Mouse (Mus musculus) cortical plate, adult 2 months (tissue): ENCODE data around the gene 4933434E20Rik.
A peak's percentile ranks its signal among the peaks of the same experiment; 100 is the strongest.

Experiments used
- CTCF ChIP-seq: fragments of 200-500 bp; IDR thresholded peaks from 2 replicates; pipeline ENCODE4 v1.5.1; 2011; ENCODE audit warnings: mild to moderate bottlenecking, control low read depth, low read length; ENCODE audit not compliant: insufficient read depth; ENCODE audit errors: extremely low read depth
- POLR2A ChIP-seq: fragments of 200-500 bp; IDR thresholded peaks from 2 replicates; pipeline ENCODE4 v1.6.1; 2011; ENCODE audit warnings: mild to moderate bottlenecking, low read length, control low read depth; ENCODE audit not compliant: insufficient read depth; ENCODE audit errors: extremely low read depth

DNA sequence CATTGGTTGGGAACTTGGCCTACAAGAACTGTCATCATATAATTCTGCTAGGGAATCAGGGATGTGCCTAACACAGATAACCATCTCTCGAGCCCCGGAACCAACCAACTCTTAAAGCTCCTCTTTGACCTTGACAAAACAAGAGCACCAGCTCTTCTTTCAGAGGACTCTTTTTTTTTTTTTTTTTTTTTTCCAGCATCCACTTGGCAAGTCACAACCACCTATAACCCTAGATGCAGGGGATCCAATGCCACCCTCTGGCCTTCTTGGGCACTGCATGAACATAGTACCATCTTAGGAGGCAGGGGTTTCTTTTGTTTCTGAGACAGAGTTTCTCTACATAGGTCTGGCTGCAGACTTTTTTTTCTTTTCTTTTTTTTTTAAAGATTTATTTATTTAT is 62.9 kb downstream of the 4933434E20Rik start:
- TF ChIP-seq CTCF (peak; percentile 13; the same call in 1 of the 2 replicates), POLR2A (no peak)
